Mouse (Mus musculus) liver, embryonic 14.5 days (tissue): ENCODE data around the gene Erich2. TPM values are rescaled to one million over a fixed set of nuclear protein-coding genes. Genes with fewer than 3 reads are reported as not detected.

ENCODE experiments used
- ATAC-seq: fragments of 200-750 bp; cut with Nextera tagmentation; 2 replicates; pipeline ENCODE4 v1.8.0; 2017; ENCODE audit warnings: moderate number of reproducible peaks, mild to moderate bottlenecking, moderate library complexity; ENCODE audit not compliant: insufficient read depth
- DNase-seq, 3 experiments: peaks; one replicate each; pipeline ENCODE4 v3.0.0-alpha.2; 2012 to 2013; ENCODE audit warnings: low read depth in 3 of 3, low spot score in 3 of 3
- H3K27ac ChIP-seq: fragments of 300-500 bp; sonication (generic); 2 replicates; pipeline ENCODE4 v1.5.1; 2014; ENCODE audit warnings: moderate library complexity, mild to moderate bottlenecking, control low read depth, inconsistent platforms
- H3K27me3 ChIP-seq: fragments of 300-500 bp; sonication (generic); 2 replicates; pipeline ENCODE4 v1.6.1; 2014; ENCODE audit warnings: mild to moderate bottlenecking, low read length, moderate library complexity; ENCODE audit not compliant: control insufficient read depth, insufficient read depth
- H3K36me3 ChIP-seq: fragments of 300-500 bp; sonication (generic); replicated peaks from 2 replicates; pipeline ENCODE4 v1.6.1; 2014; ENCODE audit warnings: low read depth; ENCODE audit not compliant: control insufficient read depth, insufficient read depth
- H3K4me1 ChIP-seq, 2 experiments: fragments of 200-500 bp in 1 of 2; fragments of 300-500 bp in 1 of 2; sonication (generic) in 1 of 2; replicated peaks; 2 replicates each; pipeline ENCODE4 v1.6.1; 2012 to 2014; ENCODE audit warnings: antibody characterized with exemption in 1 of 2, inconsistent platforms in 1 of 2, low read length in 1 of 2; ENCODE audit not compliant: control insufficient read depth in 2 of 2, insufficient read depth in 2 of 2
- H3K4me2 ChIP-seq: fragments of 300-500 bp; sonication (generic); 2 replicates; pipeline ENCODE4 v1.6.1; 2014; ENCODE audit warnings: low read depth, mild to moderate bottlenecking, control low read depth, moderate library complexity
- H3K4me3 ChIP-seq, 2 experiments: fragments of 200-500 bp in 1 of 2; fragments of 300-500 bp in 1 of 2; sonication (generic) in 1 of 2; 2 replicates each; pipeline ENCODE4 v1.5.1; 2012 to 2014; ENCODE audit warnings: low read depth in 2 of 2, low read length in 2 of 2, mild to moderate bottlenecking in 2 of 2, control low read depth in 1 of 2, inconsistent platforms in 1 of 2, moderate library complexity in 1 of 2; ENCODE audit not compliant: insufficient read depth in 1 of 2
- H3K9ac ChIP-seq: fragments of 300-500 bp; sonication (generic); replicated peaks from 2 replicates; pipeline ENCODE4 v1.6.1; 2014; ENCODE audit warnings: mild to moderate bottlenecking, control low read depth, moderate library complexity
- H3K9me3 ChIP-seq: fragments of 300-500 bp; sonication (generic); 2 replicates; pipeline ENCODE4 v1.6.1; 2016; ENCODE audit warnings: low read length, mixed read lengths; ENCODE audit not compliant: control insufficient read depth
- CTCF ChIP-seq: IDR thresholded peaks from 2 replicates; pipeline ENCODE4 v1.5.1; 2016; ENCODE audit warnings: antibody characterized with exemption, low read depth, control low read depth
- EP300 ChIP-seq: IDR thresholded peaks from 2 replicates; pipeline ENCODE4 v1.6.1; 2016; ENCODE audit warnings: antibody characterized with exemption, low read depth
- WGBS: fragments of 180-500 bp; shearing (Covaris S2); extraction: QIAGEN DNeasy Blood & Tissue Kit; methylation state at CpG from one replicate; pipeline ENCODE4 v1.1.7; 2014; ENCODE audit not compliant: insufficient replicate concordance; 5-methylcytosine and 5-hydroxymethylcytosine counted together
- polyA plus RNA-seq, 2 experiments: library from polyadenylated mRNA; depleted of rRNA in 1 of 2; stranded (reverse) in 1 of 2; unstranded in 1 of 2; fragments of >200 nt; fragmentation: Nextera tagmentation in 1 of 2; extraction: Ambion mirVana in 1 of 2; gene quantifications; 2 replicates each; pipeline versions ENCODE4 v1.2.1 to v1.2.3; 2012 to 2014

The Erich2 gene
- polyA plus RNA-seq, 2 experiments: not detected

DNA sequence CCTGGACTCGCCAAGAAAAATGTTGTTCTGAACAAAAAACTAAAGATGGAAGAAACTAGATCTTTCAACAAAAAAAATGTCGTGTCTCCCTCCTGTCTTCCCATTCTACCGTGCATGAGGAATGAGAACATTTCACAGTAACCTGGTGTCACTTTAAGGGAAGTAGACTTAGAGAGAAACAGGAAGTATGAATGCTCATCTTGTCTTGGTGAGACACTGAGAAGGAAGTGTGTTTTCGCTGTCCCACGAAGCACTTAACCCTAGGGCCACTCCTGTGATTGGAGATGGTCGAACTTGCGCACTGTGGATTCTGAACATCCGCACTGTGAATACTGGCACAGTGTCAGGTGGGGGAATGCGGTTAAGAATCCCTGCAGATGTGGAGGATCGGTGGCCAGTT is 5.2 kb upstream of the Erich2 start:
- Histone ChIP-seq H3K4me2 (no peak overlapping the region), H3K4me1 (no peaks in the 10 kb centered on the region), H3K9me3 (no peaks in the 10 kb centered on the region), H3K9ac (no peak overlapping the region), H3K4me3 (no peak overlapping the region), H3K27me3 (no peaks in the 10 kb centered on the region), H3K36me3 (no peaks in the 10 kb centered on the region), H3K27ac (no peak overlapping the region)
- no peak for DNase-seq
- no peak for TF ChIP-seq CTCF
- no peak for TF ChIP-seq EP300
- 36% methylated on average over 10 of the region's 10 CpGs for WGBS
- ATAC-seq: no peak

DNA sequence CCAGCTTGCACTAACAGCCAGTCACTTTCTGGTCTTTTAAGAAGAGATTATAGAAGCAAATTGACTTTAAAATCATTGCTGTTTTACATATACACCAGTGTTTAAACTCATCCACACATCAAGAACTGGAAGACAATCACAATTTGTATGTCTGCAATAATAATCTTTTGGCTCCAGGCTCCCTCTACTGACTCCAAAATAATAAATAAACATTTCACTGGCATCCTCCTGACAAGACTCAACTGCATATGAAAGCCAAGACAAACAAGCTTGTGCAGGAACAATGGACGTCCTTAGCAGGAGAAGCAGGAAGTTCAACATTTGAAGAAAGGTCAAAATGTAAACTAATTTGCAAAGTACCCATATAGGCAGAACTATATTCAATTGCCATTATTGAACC is 3.4 kb upstream of the Erich2 start:
- no peak overlapping the region for H3K27ac ChIP-seq
- H3K4me3 ChIP-seq: no peak overlapping the region
- no peaks in the 10 kb centered on the region for H3K9me3 ChIP-seq
- ATAC-seq: no peak
- 4% methylated on average over 1 of the region's 1 CpGs for WGBS
- peaks cover 8% of the 10 kb centered on the region for H3K27me3 ChIP-seq
- no peak overlapping the region for H3K4me2 ChIP-seq
- no peak overlapping the region for H3K9ac ChIP-seq
- no peak for DNase-seq
- H3K4me1 ChIP-seq: no peaks in the 10 kb centered on the region
- H3K36me3 ChIP-seq: no peaks in the 10 kb centered on the region
- TF ChIP-seq EP300 (no peak), CTCF (no peak)

DNA sequence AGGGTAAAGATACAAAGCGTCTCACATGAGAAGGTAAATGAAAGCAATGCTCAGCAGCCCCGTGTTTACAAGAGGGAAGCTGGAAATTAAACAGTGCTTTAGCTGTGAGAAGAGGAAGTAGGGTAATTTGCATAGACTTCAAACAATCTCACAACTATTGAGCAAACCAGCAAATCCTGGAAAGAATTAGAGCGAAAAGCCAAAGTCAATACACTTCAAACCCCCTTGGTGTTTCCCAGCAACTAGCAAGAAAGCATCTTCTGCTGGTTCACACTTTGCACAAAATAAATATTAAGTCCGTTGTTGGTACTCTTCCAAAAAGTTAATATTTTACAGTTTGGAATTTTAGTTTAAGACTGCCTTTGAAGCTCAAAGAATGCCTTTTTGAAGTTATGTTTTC is 2.7 kb upstream of the Erich2 start:
- Histone ChIP-seq H3K9me3 (no peaks in the 10 kb centered on the region), H3K27me3 (peaks cover 10% of the 10 kb centered on the region), H3K4me2 (no peak overlapping the region), H3K9ac (no peak overlapping the region), H3K4me3 (no peak overlapping the region), H3K27ac (no peak overlapping the region), H3K4me1 (no peaks in the 10 kb centered on the region), H3K36me3 (no peaks in the 10 kb centered on the region)
- TF ChIP-seq EP300: no peak
- TF ChIP-seq CTCF: no peak
- 13% methylated on average over 4 of the region's 4 CpGs for WGBS
- DNase-seq: no peak
- ATAC-seq: no peak

DNA sequence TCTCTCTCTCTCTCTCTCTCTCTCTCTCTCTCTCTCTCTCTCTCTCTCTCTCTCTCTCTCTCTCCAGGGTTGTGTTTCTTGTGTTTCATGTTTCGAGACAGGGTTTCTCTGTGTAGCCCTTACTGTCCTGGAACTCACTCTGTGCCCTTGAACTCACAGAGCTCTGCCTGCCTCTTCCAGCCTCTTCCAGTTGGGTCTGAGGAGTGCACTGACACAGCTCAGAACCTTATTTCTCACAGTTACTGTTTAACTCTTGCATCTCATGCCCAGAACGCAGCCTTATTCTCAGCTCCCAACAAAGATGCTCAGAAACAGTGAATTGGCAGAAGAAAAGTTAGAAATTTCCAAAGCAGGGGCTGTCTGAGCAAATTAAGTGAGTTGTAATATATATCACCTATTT is 2.2 kb upstream of the Erich2 start:
- peaks cover 10% of the 10 kb centered on the region for H3K27me3 ChIP-seq

DNA sequence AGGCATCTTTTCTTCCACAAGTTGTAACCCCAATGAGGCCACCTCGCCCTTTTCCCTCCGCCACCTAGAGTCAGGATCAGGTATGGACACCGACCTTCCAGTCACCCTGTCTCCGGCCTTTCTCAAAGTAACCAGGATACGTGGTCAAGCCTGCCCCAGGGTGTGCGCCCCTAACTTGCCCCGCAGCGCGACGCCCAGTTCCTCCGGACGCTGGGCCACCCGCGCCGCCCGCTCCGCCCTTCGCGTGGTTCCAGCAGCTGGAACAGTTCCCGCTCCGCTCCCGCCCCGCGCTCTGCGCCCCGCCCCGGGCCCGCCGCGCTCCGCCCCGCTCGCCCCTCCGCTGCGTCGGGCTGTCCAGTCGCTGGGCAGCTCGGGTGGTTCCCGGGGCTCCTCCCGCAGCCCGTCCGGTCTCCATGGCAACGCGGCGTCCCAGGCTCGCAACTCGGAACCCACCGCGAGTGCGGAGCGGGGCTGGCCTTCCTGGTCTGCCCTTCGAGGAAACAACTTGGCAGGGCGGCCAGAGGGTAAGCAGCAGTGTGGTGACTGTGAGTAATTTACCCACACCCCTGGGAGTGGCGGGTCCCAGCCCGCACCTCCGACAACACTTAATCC is 508 bp downstream of the Erich2 start:
- H3K9me3 ChIP-seq: no peaks in the 10 kb centered on the region
- TF ChIP-seq EP300: no peak
- TF ChIP-seq CTCF: peak; percentile 51
- H3K36me3 ChIP-seq: no peaks in the 10 kb centered on the region
- peaks cover 10% of the 10 kb centered on the region for H3K27me3 ChIP-seq
- no peak overlapping the region for H3K9ac ChIP-seq
- peak overlapping the region; percentile 43 to 46 for H3K4me3 ChIP-seq
- no peak overlapping the region for H3K27ac ChIP-seq
- ATAC-seq (peak; percentile 33; the same call in 1 of the 2 replicates), DNase-seq (peak; percentile 6 to 9 (median 7))
- under 1% methylated on average over 56 of the region's 56 CpGs for WGBS
- peak overlapping the region; percentile 29 for H3K4me2 ChIP-seq
- no peaks in the 10 kb centered on the region for H3K4me1 ChIP-seq

More for the DNA sequence above, 2.2 kb upstream of the Erich2 start:
- Histone ChIP-seq H3K36me3 (no peaks in the 10 kb centered on the region), H3K4me3 (no peak overlapping the region), H3K4me2 (no peak overlapping the region), H3K4me1 (no peaks in the 10 kb centered on the region), H3K9me3 (no peaks in the 10 kb centered on the region), H3K27ac (no peak overlapping the region), H3K9ac (no peak overlapping the region)
- TF ChIP-seq CTCF (no peak), EP300 (no peak)
- DNase-seq (no peak), ATAC-seq (no peak)
- whole genome bisulfite sequencing: 35% methylated on average over 2 of the region's 2 CpGs
